7 mouse cellular contexts compared by ENCODE assay signal in the genomic region with DNA sequence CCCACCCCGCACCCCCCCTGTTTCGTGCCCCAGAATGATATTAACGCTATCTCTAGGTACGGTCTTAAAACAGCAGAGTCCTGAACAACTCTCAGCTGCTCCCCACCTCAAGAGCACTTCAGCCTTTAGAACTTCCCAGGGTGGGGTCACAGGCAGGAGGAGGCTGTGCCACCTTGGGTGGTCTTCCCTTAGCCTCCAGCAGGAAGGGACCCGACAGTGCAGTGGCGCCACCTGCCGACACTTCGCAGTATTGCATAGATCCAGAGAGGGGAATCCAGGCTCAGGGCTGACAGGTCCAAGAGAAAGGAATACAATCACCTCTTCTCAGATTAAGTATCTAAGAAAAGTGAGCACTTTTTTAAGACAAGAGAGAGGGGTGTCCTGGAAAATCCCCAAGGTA. TPM values are rescaled to one million over a fixed set of nuclear protein-coding genes. Genes with fewer than 3 reads are reported as not detected.
DNase-seq lines count a peak whose midpoint lies in the region; ATAC-seq and TF ChIP-seq lines count a peak whose summit lies in the region.

No protein-coding gene starts in this region.

- DNase-seq in R1 (ENCODE audit: low read depth, low spot score) = peak; percentile 77
- DNase-seq in cerebellum, adult 2 months = peak; percentile 71 to 88
- DNase-seq in gastrocnemius, adult 18-20 months (ENCODE audit: low spot score) = peak; percentile 87
- peak; percentile 78 to 81 for DNase-seq in left cerebral cortex, postnatal 25 days (ENCODE audit: low spot score in 2 of 2)
- DNase-seq in midbrain, embryonic 14.5 days = peak; percentile 88
- DNase-seq in spleen, postnatal 10 days (ENCODE audit: low spot score in 2 of 2) = peak; percentile 74 to 85

- peaks cover 15% of the 10 kb centered on the region for H3K4me1 ChIP-seq in cerebellum, adult 2 months (ENCODE audit: control insufficient read depth, insufficient read depth, low read length)
- H3K4me1 ChIP-seq in intestine, embryonic 15.5 days (replicated peaks) = peaks cover 8% of the 10 kb centered on the region
- no peaks in the 10 kb centered on the region for H3K4me1 ChIP-seq in midbrain, embryonic 14.5 days (ENCODE audit: control insufficient read depth, insufficient read depth, low read length)

- ATAC-seq in intestine, embryonic 15.5 days = 0 out of 2 replicates have a peak, but pooled peaks have one; percentile 7
- peak; percentile 57; the same call in 1 of the 2 replicates for ATAC-seq in midbrain, embryonic 14.5 days (ENCODE audit: low FRiP score, low TSS enrichment)

- H3K9ac ChIP-seq in intestine, embryonic 15.5 days = no peak overlapping the region
- H3K9ac ChIP-seq in midbrain, embryonic 14.5 days (replicated peaks; ENCODE audit: low read length) = no peak overlapping the region

- TF ChIP-seq CTCF in cerebellum, adult 2 months (IDR thresholded peaks at IDR 0.05; ENCODE audit: borderline replicate concordance, insufficient read depth, low read depth, low read length) = peak; percentile 95

- H3K4me3 ChIP-seq in cerebellum, adult 2 months (replicated peaks; ENCODE audit: insufficient read depth, low read depth, low read length) = no peak overlapping the region
- H3K4me3 ChIP-seq in intestine, embryonic 15.5 days (replicated peaks) = no peak overlapping the region
- no peak overlapping the region for H3K4me3 ChIP-seq in midbrain, embryonic 14.5 days (replicated peaks; ENCODE audit: low read depth, low read length)

- peak overlapping the region; percentile 33; the same call in 1 of the 2 replicates for H3K4me2 ChIP-seq in intestine, embryonic 15.5 days (replicated peaks)
- no peak overlapping the region for H3K4me2 ChIP-seq in midbrain, embryonic 14.5 days (ENCODE audit: low read length)

- no peaks in the 10 kb centered on the region for H3K27me3 ChIP-seq in cerebellum, adult 2 months (ENCODE audit: control insufficient read depth, insufficient read depth, low read length)
- no peaks in the 10 kb centered on the region for H3K27me3 ChIP-seq in intestine, embryonic 15.5 days (replicated peaks)
- no peaks in the 10 kb centered on the region for H3K27me3 ChIP-seq in midbrain, embryonic 14.5 days (ENCODE audit: control insufficient read depth, insufficient read depth, low read length)

- intact Hi-C loops in left cerebral cortex, postnatal 25 days (cut with DNase I) = loop anchor here (1.0 to 2.0 kb wide), 2 partner anchors 66 to 91 kb away; no protein-coding TSS in a partner anchor

- H3K36me3 ChIP-seq in intestine, embryonic 15.5 days = no peaks in the 10 kb centered on the region
- no peaks in the 10 kb centered on the region for H3K36me3 ChIP-seq in midbrain, embryonic 14.5 days (ENCODE audit: control insufficient read depth, insufficient read depth, low read length)

- no peaks in the 10 kb centered on the region for H3K9me3 ChIP-seq in intestine, embryonic 15.5 days
- H3K9me3 ChIP-seq in midbrain, embryonic 14.5 days (ENCODE audit: control insufficient read depth, low read length) = no peaks in the 10 kb centered on the region

- TF ChIP-seq POLR2A in cerebellum, adult 2 months (IDR thresholded peaks at IDR 0.05; ENCODE audit: borderline replicate concordance, insufficient read depth, low read length) = no peak

- no peak overlapping the region for H3K27ac ChIP-seq in cerebellum, adult 2 months (ENCODE audit: insufficient read depth, low read length)
- H3K27ac ChIP-seq in intestine, embryonic 15.5 days = no peak overlapping the region
- H3K27ac ChIP-seq in midbrain, embryonic 14.5 days (replicated peaks; ENCODE audit: low read depth, low read length) = no peak overlapping the region

- WGBS in cerebellum, adult 2 months = 24% methylated on average over 8 of the region's 8 CpGs
- 13% methylated on average over 8 of the region's 8 CpGs for WGBS in intestine, embryonic 15.5 days
- WGBS in midbrain, embryonic 14.5 days = 22% methylated on average over 8 of the region's 8 CpGs

RNA-seq across cellular contexts. Expression of a gene that starts 51.1 kb away (rescaled TPM):
- 8.9 and 9.9 TPM in 2 replicates for polyA plus RNA-seq in cerebellum, adult 2 months (2012; rRNA removed)
- 1 to 10 TPM; 4.9 to 6.7 TPM for total RNA-seq in gastrocnemius, adult 18-20 months (2021)
- polyA plus RNA-seq in intestine, embryonic 15.5 days (2015; fragmentation: Nextera tagmentation; extraction: Ambion mirVana) = 20.3 and 21.4 TPM in 2 replicates
- total RNA-seq in left cerebral cortex, postnatal 25 days (2021) = 10 to 100 TPM; 10.5 to 11.9 TPM
- 3.5 and 4.1 TPM in 2 replicates for polyA plus RNA-seq in midbrain, embryonic 14.5 days (2014; fragmentation: Nextera tagmentation; extraction: Ambion mirVana)
